Mouse (Mus musculus) inflammation-experienced regulatory T-cells, adult 6 months (primary cell): Measurements from ENCODE around the gene Gsdma2. TPM values are rescaled to one million over a fixed set of nuclear protein-coding genes. Genes with fewer than 3 reads are reported as not detected.
"Not testable (repeated sequence)": the region's sequence is repeated elsewhere in the genome, so short reads cannot be mapped to it uniquely, and the experiment has no call there.

ENCODE experiments used
- ATAC-seq: one replicate; pipeline ENCODE4 v1.8.0; 2017
- polyA plus RNA-seq, 3 experiments: library from polyadenylated mRNA; unstranded; fragments of 100-300 nt; shearing (Covaris generic); gene quantifications; one replicate each; pipeline ENCODE4 v1.2.1; 2017

The Gsdma2 gene
- polyA plus RNA-seq, 3 experiments from 2014 or later: not detected

- ATAC-seq: no peak
Measured at GRCm38 (mm10) chr11:98668984-98669383, 22.4 kb downstream of the Gsdma2 start.

- no peak for ATAC-seq
Measured at GRCm38 (mm10) chr11:98671284-98671815, 24.8 kb downstream of the Gsdma2 start.

GRCm38 (mm10) chr11:98671857-98672256 lies 25.3 kb downstream of the Gsdma2 start:
- ATAC-seq: no peak

- no peak for ATAC-seq
Measured at GRCm38 (mm10) chr11:98672482-98672881, 25.9 kb downstream of the Gsdma2 start.

GRCm38 (mm10) chr11:98673136-98673535 lies 26.6 kb downstream of the Gsdma2 start:
- ATAC-seq: peak; percentile 76

GRCm38 (mm10) chr11:98675829-98676363 lies 29.3 kb downstream of the Gsdma2 start:
- no peak for ATAC-seq

GRCm38 (mm10) chr11:98680023-98680422 lies 33.5 kb downstream of the Gsdma2 start:
- ATAC-seq: no peak

- not testable (repeated sequence) for ATAC-seq
Measured at GRCm38 (mm10) chr11:98680595-98680994, 34.0 kb downstream of the Gsdma2 start.

- no peak for ATAC-seq
Measured at GRCm38 (mm10) chr11:98681186-98681585, 34.6 kb downstream of the Gsdma2 start.

- ATAC-seq: peak; percentile 83
Measured at GRCm38 (mm10) chr11:98681786-98682745, 35.5 kb downstream of the Gsdma2 start, which contains the start of gene Psmd3. Gene Psmd3 (plus strand): TSS chr11:98682554.

GRCm38 (mm10) chr11:98682811-98683210 lies 36.3 kb downstream of the Gsdma2 start:
- ATAC-seq: no peak

- ATAC-seq: no peak
Measured at GRCm38 (mm10) chr11:98685642-98686041, 39.1 kb downstream of the Gsdma2 start.

- no peak for ATAC-seq
Measured at GRCm38 (mm10) chr11:98686976-98687375, 40.4 kb downstream of the Gsdma2 start.

GRCm38 (mm10) chr11:98688009-98688408 lies 41.5 kb downstream of the Gsdma2 start:
- ATAC-seq: no peak

- no peak for ATAC-seq
Measured at GRCm38 (mm10) chr11:98693201-98693600, 46.6 kb downstream of the Gsdma2 start.

- ATAC-seq: no peak
Measured at GRCm38 (mm10) chr11:98693746-98694145, 47.2 kb downstream of the Gsdma2 start.

GRCm38 (mm10) chr11:98694301-98694700 lies 47.7 kb downstream of the Gsdma2 start:
- no peak for ATAC-seq

- ATAC-seq: no peak
Measured at GRCm38 (mm10) chr11:98695408-98695807, 48.8 kb downstream of the Gsdma2 start.

- no peak for ATAC-seq
Measured at GRCm38 (mm10) chr11:98696454-98697216, 50.1 kb downstream of the Gsdma2 start.

GRCm38 (mm10) chr11:98697225-98697624 lies 50.7 kb downstream of the Gsdma2 start:
- no peak for ATAC-seq

- ATAC-seq: no peak
Measured at GRCm38 (mm10) chr11:98698849-98699640, 52.5 kb downstream of the Gsdma2 start.

GRCm38 (mm10) chr11:98699911-98700310 lies 53.4 kb downstream of the Gsdma2 start:
- peak; percentile 75 for ATAC-seq
